11 mouse cellular contexts compared by ENCODE assay signal in genomic region chr15:98785744-98786143, GRCm38 (mm10). TPM values are rescaled to one million over a fixed set of nuclear protein-coding genes. Genes with fewer than 3 reads are reported as not detected.
DNase-seq lines count a peak whose midpoint lies in the region; ATAC-seq and TF ChIP-seq lines count a peak whose summit lies in the region.
"Had no signal": no experiment of that assay in that cellular context is flagged by ENCODE, and none has a peak within 500 bp of the region (broad histone marks: within the 10 kb centered on the region; RNA-seq: fewer than 3 reads in every experiment).

No protein-coding gene starts in this region.

- ATAC-seq in hindbrain, embryonic 11.5 days (ENCODE audit: low FRiP score), result no peak
- ATAC-seq in hindbrain, embryonic 16.5 days, result no peak

- H3K27ac ChIP-seq in hindbrain, embryonic 11.5 days (ENCODE audit: low read depth, low read length), result no peak overlapping the region
- no peak overlapping the region for H3K27ac ChIP-seq in hindbrain, embryonic 16.5 days (ENCODE audit: low read depth, low read length)
- no peak overlapping the region for H3K27ac ChIP-seq in bone marrow, adult 2 months (ENCODE audit: control insufficient read depth, insufficient read depth, low read depth, low read length, poor library complexity)
- H3K27ac ChIP-seq: limb, embryonic 12.5 days; neural tube, embryonic 12.5 days had no signal

- no peak overlapping the region for H3K4me2 ChIP-seq in hindbrain, embryonic 11.5 days (replicated peaks; ENCODE audit: low read depth, low read length)
- no peak overlapping the region for H3K4me2 ChIP-seq in hindbrain, embryonic 16.5 days (ENCODE audit: low read length)
- H3K4me2 ChIP-seq: limb, embryonic 12.5 days; neural tube, embryonic 12.5 days had no signal

- intact Hi-C loops in gastrocnemius, postnatal 36 days (cut with DNase I), result no loop called here

- no peak for TF ChIP-seq POLR2A in bone marrow, adult 2 months (IDR thresholded peaks at IDR 0.05; ENCODE audit: borderline replicate concordance, control insufficient read depth, low read depth, low read length)

- peak; percentile 71 for DNase-seq in hindbrain, embryonic 11.5 days (ENCODE audit: low spot score)
- peak; percentile 68 for DNase-seq in retina, postnatal 1 day
- no peak for DNase-seq in retina, embryonic 14.5 days (ENCODE audit: low spot score)
- peak; percentile 55 for DNase-seq in naive thymus-derived CD4-positive, alpha-beta T cell, adult 2 months (ENCODE audit: low read depth)
- DNase-seq in right cerebral cortex, postnatal 36 days (ENCODE audit: low spot score in 2 of 2), result no peak
- DNase-seq in gastrocnemius, postnatal 36 days, result no peak
- DNase-seq: cerebellum, adult 9-11 months had no signal

- H3K9me3 ChIP-seq in hindbrain, embryonic 11.5 days (ENCODE audit: control insufficient read depth, low read length), result no peaks in the 10 kb centered on the region
- H3K9me3 ChIP-seq in hindbrain, embryonic 16.5 days (ENCODE audit: control insufficient read depth, low read length), result peaks cover 4% of the 10 kb centered on the region
- H3K9me3 ChIP-seq: limb, embryonic 12.5 days had no signal

- peak; percentile 52 for TF ChIP-seq CTCF in bone marrow, adult 2 months (IDR thresholded peaks at IDR 0.05; ENCODE audit: control insufficient read depth, insufficient read depth, low read length)

- WGBS in hindbrain, embryonic 11.5 days, result 44% methylated on average over 7 of the region's 7 CpGs
- WGBS in hindbrain, embryonic 16.5 days, result 44% methylated on average over 7 of the region's 7 CpGs
- 57% methylated on average over 7 of the region's 7 CpGs for WGBS in bone marrow, adult 2 months

- no peaks in the 10 kb centered on the region for H3K36me3 ChIP-seq in hindbrain, embryonic 11.5 days (ENCODE audit: control insufficient read depth, insufficient read depth, low read length)
- no peaks in the 10 kb centered on the region for H3K36me3 ChIP-seq in hindbrain, embryonic 16.5 days (ENCODE audit: control insufficient read depth, insufficient read depth, low read length)
- H3K36me3 ChIP-seq: limb, embryonic 12.5 days; neural tube, embryonic 12.5 days had no signal

- no peak overlapping the region for H3K4me3 ChIP-seq in hindbrain, embryonic 11.5 days (ENCODE audit: low read depth, low read length)
- no peak overlapping the region for H3K4me3 ChIP-seq in hindbrain, embryonic 16.5 days (ENCODE audit: low read length)
- no peak overlapping the region for H3K4me3 ChIP-seq in bone marrow, adult 2 months (replicated peaks; ENCODE audit: control insufficient read depth, low read depth, low read length)
- H3K4me3 ChIP-seq: limb, embryonic 12.5 days; neural tube, embryonic 12.5 days had no signal

- peaks cover 68% of the 10 kb centered on the region for H3K27me3 ChIP-seq in hindbrain, embryonic 11.5 days (ENCODE audit: control insufficient read depth, insufficient read depth, low read length)
- peaks cover 59% of the 10 kb centered on the region for H3K27me3 ChIP-seq in hindbrain, embryonic 16.5 days (replicated peaks; ENCODE audit: control insufficient read depth, insufficient read depth, low read length)

- no peak overlapping the region for H3K9ac ChIP-seq in hindbrain, embryonic 11.5 days (ENCODE audit: low read depth, low read length)
- no peak overlapping the region for H3K9ac ChIP-seq in hindbrain, embryonic 16.5 days (ENCODE audit: low read depth, low read length)
- H3K9ac ChIP-seq: limb, embryonic 12.5 days; neural tube, embryonic 12.5 days had no signal

- H3K4me1 ChIP-seq in hindbrain, embryonic 11.5 days (replicated peaks; ENCODE audit: control insufficient read depth, insufficient read depth, low read length), result peaks cover 5% of the 10 kb centered on the region; the same call in 1 of the 2 replicates
- H3K4me1 ChIP-seq in hindbrain, embryonic 16.5 days (ENCODE audit: control insufficient read depth, insufficient read depth, low read depth, low read length), result peaks cover under 1% of the 10 kb centered on the region; the same call in 1 of the 2 replicates
- no peaks in the 10 kb centered on the region for H3K4me1 ChIP-seq in bone marrow, adult 2 months (ENCODE audit: control insufficient read depth, insufficient read depth, low read length)

RNA-seq across cellular contexts. Expression of gene Wnt1, which starts 3.9 kb away (rescaled TPM):
- polyA plus RNA-seq in hindbrain, embryonic 11.5 days (2014; fragmentation: Nextera tagmentation; extraction: Ambion mirVana), result 8.0 and 9.5 TPM in 2 replicates
- polyA plus RNA-seq in hindbrain, embryonic 16.5 days (2015; fragmentation: Nextera tagmentation; extraction: Ambion mirVana), result 1.2 and 2.3 TPM in 2 replicates
- polyA plus RNA-seq in bone marrow, adult 2 months (2011; ENCODE audit: insufficient read depth, insufficient read length, low replicate concordance, missing spikeins), result not detected in 2 replicates
- not detected for total RNA-seq in gastrocnemius, postnatal 36 days (2021)
- polyA plus RNA-seq: limb, embryonic 12.5 days had no signal

RNA-seq across cellular contexts. Expression of gene Wnt10b, which starts 7.8 kb away (rescaled TPM):
- 0.54 and 0.57 TPM in 2 replicates for polyA plus RNA-seq in hindbrain, embryonic 11.5 days (2014; fragmentation: Nextera tagmentation; extraction: Ambion mirVana)
- polyA plus RNA-seq in hindbrain, embryonic 16.5 days (2015; fragmentation: Nextera tagmentation; extraction: Ambion mirVana), result 0.06 TPM in 1 of 2 replicates, not detected in the other
- 1.1 and 1.4 TPM in 2 replicates for polyA plus RNA-seq in bone marrow, adult 2 months (2011; ENCODE audit: insufficient read depth, insufficient read length, low replicate concordance, missing spikeins)
- under 1 TPM; 0.69 to 0.87 TPM for total RNA-seq in gastrocnemius, postnatal 36 days (2021)

RNA-seq across cellular contexts. Expression of gene Arf3, which starts 22.7 kb away (rescaled TPM):
- polyA plus RNA-seq in hindbrain, embryonic 11.5 days (2014; fragmentation: Nextera tagmentation; extraction: Ambion mirVana), result 32.3 and 33.2 TPM in 2 replicates
- polyA plus RNA-seq in hindbrain, embryonic 16.5 days (2015; fragmentation: Nextera tagmentation; extraction: Ambion mirVana), result 107 TPM in 2 replicates
- 11.0 and 19.8 TPM in 2 replicates for polyA plus RNA-seq in bone marrow, adult 2 months (2011; ENCODE audit: insufficient read depth, insufficient read length, low replicate concordance, missing spikeins)
- total RNA-seq in gastrocnemius, postnatal 36 days (2021), result 1 to 10 TPM; 7.4 to 8.2 TPM

RNA-seq across cellular contexts. Expression of gene Ddn, which starts 23.5 kb away (rescaled TPM):
- 0.35 and 0.60 TPM in 2 replicates for polyA plus RNA-seq in hindbrain, embryonic 11.5 days (2014; fragmentation: Nextera tagmentation; extraction: Ambion mirVana)
- polyA plus RNA-seq in hindbrain, embryonic 16.5 days (2015; fragmentation: Nextera tagmentation; extraction: Ambion mirVana), result 0.30 and 0.31 TPM in 2 replicates
- 0.25 TPM in 1 of 2 replicates, not detected in the other for polyA plus RNA-seq in bone marrow, adult 2 months (2011; ENCODE audit: insufficient read depth, insufficient read length, low replicate concordance, missing spikeins)
- under 1 TPM; 0.28 to 0.96 TPM for total RNA-seq in gastrocnemius, postnatal 36 days (2021)
- polyA plus RNA-seq: limb, embryonic 12.5 days had no signal

RNA-seq across cellular contexts. Expression of gene Prkag1, which starts 45.6 kb away (rescaled TPM):
- 65.9 and 70.6 TPM in 2 replicates for polyA plus RNA-seq in hindbrain, embryonic 11.5 days (2014; fragmentation: Nextera tagmentation; extraction: Ambion mirVana)
- 72.5 and 74.4 TPM in 2 replicates for polyA plus RNA-seq in hindbrain, embryonic 16.5 days (2015; fragmentation: Nextera tagmentation; extraction: Ambion mirVana)
- polyA plus RNA-seq in bone marrow, adult 2 months (2011; ENCODE audit: insufficient read depth, insufficient read length, low replicate concordance, missing spikeins), result 64.8 and 107 TPM in 2 replicates
- 10 to 100 TPM; 39.3 to 50.3 TPM for total RNA-seq in gastrocnemius, postnatal 36 days (2021)

Comparison
In these comparisons a context has a peak if more than half of its experiments do, and no peak if none do; other contexts are left out.
1. DNase-seq: peak in hindbrain, embryonic 11.5 days (single experiment), retina, postnatal 1 day (single experiment) and naive thymus-derived CD4-positive, alpha-beta T cell, adult 2 months (single experiment); none in retina, embryonic 14.5 days (single experiment), right cerebral cortex, postnatal 36 days (0 of 2) and gastrocnemius, postnatal 36 days (0 of 2).